9 mouse cellular contexts compared by ENCODE assay signal in genomic region chr2:93304273-93304634, GRCm38 (mm10). TPM values are rescaled to one million over a fixed set of nuclear protein-coding genes. Genes with fewer than 3 reads are reported as not detected.
DNase-seq lines count a peak whose midpoint lies in the region; ATAC-seq and TF ChIP-seq lines count a peak whose summit lies in the region.
"Had no signal": no experiment of that assay in that cellular context is flagged by ENCODE, and none has a peak within 500 bp of the region (broad histone marks: within the 10 kb centered on the region; RNA-seq: fewer than 3 reads in every experiment).

No protein-coding gene starts in this region.

- WGBS in kidney, embryonic 14.5 days: 59% methylated on average over 4 of the region's 4 CpGs
- 45% methylated on average over 4 of the region's 4 CpGs for WGBS in hindbrain, embryonic 15.5 days
- 43% methylated on average over 4 of the region's 4 CpGs for WGBS in midbrain, postnatal 0 days

- H3K4me3 ChIP-seq in kidney, embryonic 14.5 days (ENCODE audit: low read length): no peak overlapping the region
- H3K4me3 ChIP-seq in embryonic fibroblast, embryonic 13.5 days (ENCODE audit: insufficient read depth, low read length): no peak overlapping the region
- H3K4me3 ChIP-seq in hindbrain, embryonic 15.5 days: no peak overlapping the region
- H3K4me3 ChIP-seq in midbrain, postnatal 0 days (ENCODE audit: low read depth, low read length): no peak overlapping the region
- H3K4me3 ChIP-seq in layer of hippocampus, adult 2 months: no peak overlapping the region

- no peak overlapping the region for H3K9ac ChIP-seq in kidney, embryonic 14.5 days (ENCODE audit: low read depth, low read length)
- H3K9ac ChIP-seq in hindbrain, embryonic 15.5 days: no peak overlapping the region
- H3K9ac ChIP-seq in midbrain, postnatal 0 days (replicated peaks; ENCODE audit: low read length, poor library complexity, severe bottlenecking): no peak overlapping the region

- peak overlapping the region; percentile 85 for H3K27ac ChIP-seq in kidney, embryonic 14.5 days (ENCODE audit: low read depth, low read length)
- 0 out of 2 replicates have a peak overlapping the region, but pooled peaks have one; percentile 11 for H3K27ac ChIP-seq in embryonic fibroblast, embryonic 13.5 days (ENCODE audit: insufficient read depth, low read length)
- peak overlapping the region; percentile 70 for H3K27ac ChIP-seq in hindbrain, embryonic 15.5 days (replicated peaks)
- H3K27ac ChIP-seq in midbrain, postnatal 0 days (ENCODE audit: low read depth, low read length): peak overlapping the region; percentile 65
- no peak overlapping the region for H3K27ac ChIP-seq in layer of hippocampus, adult 2 months

- H3K4me1 ChIP-seq in kidney, embryonic 14.5 days (ENCODE audit: control insufficient read depth, insufficient read depth, low read length): peaks cover 20% of the 10 kb centered on the region
- no peaks in the 10 kb centered on the region for H3K4me1 ChIP-seq in embryonic fibroblast, embryonic 13.5 days (ENCODE audit: control insufficient read depth, insufficient read depth, low read length)
- peaks cover 37% of the 10 kb centered on the region for H3K4me1 ChIP-seq in hindbrain, embryonic 15.5 days (replicated peaks)
- H3K4me1 ChIP-seq in midbrain, postnatal 0 days (ENCODE audit: insufficient read depth, low read length): peaks cover 13% of the 10 kb centered on the region

- no peaks in the 10 kb centered on the region for H3K9me3 ChIP-seq in kidney, embryonic 14.5 days (ENCODE audit: control insufficient read depth, low read length)
- H3K9me3 ChIP-seq in hindbrain, embryonic 15.5 days: no peaks in the 10 kb centered on the region
- no peaks in the 10 kb centered on the region for H3K9me3 ChIP-seq in midbrain, postnatal 0 days (ENCODE audit: low read length)

- no peak for TF ChIP-seq POLR2A in embryonic fibroblast, embryonic 13.5 days (IDR thresholded peaks at IDR 0.05; ENCODE audit: low read depth, low read length)

- no peaks in the 10 kb centered on the region for H3K27me3 ChIP-seq in kidney, embryonic 14.5 days (ENCODE audit: control insufficient read depth, insufficient read depth, low read length)
- H3K27me3 ChIP-seq in hindbrain, embryonic 15.5 days: no peaks in the 10 kb centered on the region
- no peaks in the 10 kb centered on the region for H3K27me3 ChIP-seq in midbrain, postnatal 0 days (ENCODE audit: insufficient read depth, low read length)

- no peak for DNase-seq in kidney, adult 8-10 months
- DNase-seq in midbrain, postnatal 0 days (ENCODE audit: low spot score): no peak
- DNase-seq in left cerebral cortex, postnatal 10 days (ENCODE audit: extremely low spot score in 1 of 2, low spot score in 2 of 2): no peak
- no peak for DNase-seq in layer of hippocampus, adult 2 months (ENCODE audit: low spot score in 2 of 2)
- no peak for DNase-seq in urinary bladder, postnatal 36 days (ENCODE audit: low spot score in 2 of 2)
- DNase-seq: cerebellum, adult 9-10 months had no signal

- peak; percentile 54; the same call in 1 of the 2 replicates for ATAC-seq in kidney, embryonic 14.5 days (ENCODE audit: low FRiP score, low TSS enrichment)
- no peak for ATAC-seq in hindbrain, embryonic 15.5 days (ENCODE audit: low FRiP score, low read depth)
- no peak for ATAC-seq in midbrain, postnatal 0 days (ENCODE audit: low FRiP score)

- no peak overlapping the region for H3K4me2 ChIP-seq in kidney, embryonic 14.5 days (replicated peaks; ENCODE audit: low read depth, low read length)
- no peak overlapping the region for H3K4me2 ChIP-seq in hindbrain, embryonic 15.5 days
- no peak overlapping the region for H3K4me2 ChIP-seq in midbrain, postnatal 0 days (ENCODE audit: low read depth, low read length, poor library complexity, severe bottlenecking)

- intact Hi-C loops in left cerebral cortex, postnatal 10 days (cut with DNase I): no loop called here

- TF ChIP-seq CTCF in embryonic fibroblast, embryonic 13.5 days (IDR thresholded peaks at IDR 0.05; ENCODE audit: borderline replicate concordance, insufficient read depth, low read length): no peak
- no peak for TF ChIP-seq CTCF in midbrain, postnatal 0 days (IDR thresholded peaks at IDR 0.05)
- no peak for TF ChIP-seq CTCF in layer of hippocampus, adult 2 months (conservative IDR thresholded peaks at IDR 0.05)

- peaks cover 9% of the 10 kb centered on the region for H3K36me3 ChIP-seq in kidney, embryonic 14.5 days (ENCODE audit: control insufficient read depth, insufficient read depth, low read length)
- H3K36me3 ChIP-seq in hindbrain, embryonic 15.5 days: no peaks in the 10 kb centered on the region
- H3K36me3 ChIP-seq in midbrain, postnatal 0 days (ENCODE audit: insufficient read depth, low read length): no peaks in the 10 kb centered on the region

RNA-seq across cellular contexts. Expression of gene Tspan18, which starts 30.1 kb away (rescaled TPM):
- polyA plus RNA-seq in kidney, embryonic 14.5 days (2014; fragmentation: Nextera tagmentation; extraction: Ambion mirVana): 40.8 and 49.2 TPM in 2 replicates
- polyA plus RNA-seq in embryonic fibroblast, embryonic 13.5 days (2011; ENCODE audit: insufficient read length, low read depth, missing spikeins): 2.5 and 11.5 TPM in 2 replicates
- polyA plus RNA-seq in hindbrain, embryonic 15.5 days (2015; fragmentation: Nextera tagmentation; extraction: Ambion mirVana): 17.9 and 23.5 TPM in 2 replicates
- 19.8 and 21.5 TPM in 2 replicates for total RNA-seq in midbrain, postnatal 0 days (2014; rRNA removed)
- 13.2 and 16.5 TPM in 2 replicates for polyA plus RNA-seq in midbrain, postnatal 0 days (2015; fragmentation: Nextera tagmentation; extraction: Ambion mirVana)
- total RNA-seq in left cerebral cortex, postnatal 10 days (2021): 1 to 10 TPM; 5.6 to 6.0 TPM
- total RNA-seq in layer of hippocampus, adult 2 months (2021): 10 to 100 TPM; 39.1 to 40.2 TPM
